Mouse (Mus musculus): ENCODE measurements around the gene Wdr62. TPM values are rescaled to one million over a fixed set of nuclear protein-coding genes. Genes with fewer than 3 reads are reported as not detected.
A peak's percentile ranks its signal among the peaks of the same experiment; 100 is the strongest.
"Not testable (repeated sequence)": the region's sequence is repeated elsewhere in the genome, so short reads cannot be mapped to it uniquely, and the experiment has no call there.

Wdr62 gene
- polyA plus RNA-seq, 1 experiment from 2014 or later: 3.1 TPM

GRCm38 (mm10) chr7:30215875-30216274 is 64.3 kb downstream of the Wdr62 start:
- H3K9ac ChIP-seq: no peak overlapping the region
- no peak overlapping the region for H3K4me3 ChIP-seq
- peaks cover 13% of the 10 kb centered on the region for H3K4me1 ChIP-seq (replicated peaks)
- no peak overlapping the region for H3K4me2 ChIP-seq
- 60% methylated on average over 3 of the region's 3 CpGs for WGBS
- H3K36me3 ChIP-seq: no peaks in the 10 kb centered on the region
- H3K27me3 ChIP-seq: no peaks in the 10 kb centered on the region
- H3K9me3 ChIP-seq: no peaks in the 10 kb centered on the region
- H3K27ac ChIP-seq: no peak overlapping the region
- no peak for ATAC-seq (ENCODE audit: low FRiP score)

DNA sequence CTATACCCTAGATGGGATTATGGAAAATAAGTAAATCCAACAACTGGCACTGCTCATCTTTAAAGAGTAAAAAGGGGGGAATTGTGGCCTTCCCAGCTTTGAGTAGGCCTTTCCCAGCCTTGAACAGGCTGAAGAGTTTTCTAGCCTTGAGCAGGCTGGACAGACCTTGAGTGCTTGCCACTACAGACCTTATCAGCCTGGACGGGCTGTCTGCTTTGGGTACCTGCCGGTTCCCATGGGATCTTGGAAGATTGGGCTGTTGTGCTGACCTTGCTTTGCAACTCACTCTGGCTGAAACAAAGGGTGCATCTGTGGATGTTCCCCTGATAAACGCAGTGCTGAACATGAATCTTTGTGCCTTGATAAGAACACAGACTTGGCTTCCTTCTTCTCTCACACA is 66.3 kb downstream of the Wdr62 start:
- 93% methylated on average over 3 of the region's 3 CpGs for WGBS
- Histone ChIP-seq H3K27me3 (no peaks in the 10 kb centered on the region), H3K9ac (no peak overlapping the region), H3K4me1 (replicated peaks) (peaks cover 1% of the 10 kb centered on the region; the same call in 1 of the 2 replicates), H3K9me3 (no peaks in the 10 kb centered on the region), H3K36me3 (no peaks in the 10 kb centered on the region), H3K4me3 (no peak overlapping the region), H3K4me2 (no peak overlapping the region), H3K27ac (no peak overlapping the region)
- no peak for ATAC-seq (ENCODE audit: low FRiP score)

DNA sequence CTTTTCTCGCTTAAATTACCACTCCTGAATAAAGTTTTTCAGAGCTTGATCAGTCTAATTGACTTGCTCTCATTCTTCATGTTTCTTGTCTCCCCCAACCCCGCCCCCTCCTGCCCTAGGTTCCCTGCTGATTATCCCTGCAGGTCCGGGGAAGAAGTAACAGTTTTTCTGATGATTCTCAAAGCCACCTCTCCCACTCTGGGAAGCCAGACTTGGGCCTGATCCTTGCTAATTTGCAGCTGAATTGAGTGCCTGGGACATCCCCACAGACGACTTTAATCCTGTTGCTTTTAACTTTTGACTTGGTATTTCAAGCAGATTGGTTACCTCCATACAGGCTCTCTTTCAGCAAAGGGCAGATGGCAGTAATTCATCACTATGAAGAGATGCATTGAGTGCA is 69.2 kb downstream of the Wdr62 start:
- no peak for ATAC-seq (ENCODE audit: low FRiP score)
- 19% methylated on average over 4 of the region's 4 CpGs for WGBS
- H3K4me2 ChIP-seq: no peak overlapping the region
- no peak overlapping the region for H3K9ac ChIP-seq
- no peaks in the 10 kb centered on the region for H3K9me3 ChIP-seq
- H3K27ac ChIP-seq: no peak overlapping the region
- H3K27me3 ChIP-seq: 0 out of 2 replicates have a peak, but pooled peaks cover 2% of the 10 kb centered on the region
- H3K36me3 ChIP-seq: no peaks in the 10 kb centered on the region
- no peak overlapping the region for H3K4me3 ChIP-seq
- no peaks in the 10 kb centered on the region for H3K4me1 ChIP-seq (replicated peaks)

GRCm38 (mm10) chr7:30206364-30206763 is 73.9 kb downstream of the Wdr62 start:
- WGBS: 52% methylated on average over 5 of the region's 5 CpGs
- not testable (repeated sequence) for H3K9me3 ChIP-seq; H3K27ac ChIP-seq; H3K27me3 ChIP-seq; H3K4me1 ChIP-seq (replicated peaks); H3K4me3 ChIP-seq; H3K36me3 ChIP-seq; H3K9ac ChIP-seq; H3K4me2 ChIP-seq; ATAC-seq (ENCODE audit: low FRiP score)

DNA sequence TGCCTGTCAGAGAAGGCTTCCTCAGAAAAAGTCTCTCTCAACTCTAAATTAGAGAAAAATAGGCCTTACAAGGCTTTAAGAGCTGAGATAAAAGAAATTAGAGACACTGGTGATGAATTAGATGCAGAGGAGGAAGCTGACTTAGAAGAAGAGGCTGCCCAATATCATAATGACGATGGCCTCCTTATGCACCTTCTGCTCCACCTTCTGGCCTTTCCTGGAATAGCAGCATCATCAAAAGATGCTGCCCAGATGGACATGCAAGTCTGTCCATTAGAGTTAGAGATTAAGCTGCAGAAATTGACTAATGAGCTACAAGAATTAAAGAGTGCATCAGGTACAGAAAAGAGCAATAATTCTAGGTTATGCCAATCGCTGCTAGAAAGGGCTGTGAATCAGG is 74.8 kb downstream of the Wdr62 start:
- Histone ChIP-seq H3K9ac (no peak overlapping the region), H3K9me3 (no peaks in the 10 kb centered on the region), H3K27me3 (0 out of 2 replicates have a peak, but pooled peaks cover 2% of the 10 kb centered on the region), H3K27ac (no peak overlapping the region), H3K36me3 (no peaks in the 10 kb centered on the region), H3K4me3 (no peak overlapping the region), H3K4me1 (replicated peaks) (peaks cover 6% of the 10 kb centered on the region), H3K4me2 (no peak overlapping the region)
- 3% methylated on average over 2 of the region's 2 CpGs for WGBS
- no peak for ATAC-seq (ENCODE audit: low FRiP score)

- Histone ChIP-seq H3K27ac (no peak overlapping the region), H3K27me3 (0 out of 2 replicates have a peak, but pooled peaks cover 2% of the 10 kb centered on the region), H3K9me3 (no peaks in the 10 kb centered on the region), H3K4me3 (no peak overlapping the region), H3K4me1 (replicated peaks) (peaks cover 6% of the 10 kb centered on the region), H3K9ac (no peak overlapping the region), H3K36me3 (no peaks in the 10 kb centered on the region), H3K4me2 (0 out of 2 replicates have a peak overlapping the region, but pooled peaks have one; percentile 18)
- WGBS: 21% methylated on average over 8 of the region's 8 CpGs
- no peak for ATAC-seq (ENCODE audit: low FRiP score)
Observed at GRCm38 (mm10) chr7:30204380-30204779, 75.8 kb downstream of the Wdr62 start.

GRCm38 (mm10) chr7:30202895-30203690 is 77.1 kb downstream of the Wdr62 start:
- no peaks in the 10 kb centered on the region for H3K36me3 ChIP-seq
- WGBS: 84% methylated on average over 11 of the region's 11 CpGs

DNA sequence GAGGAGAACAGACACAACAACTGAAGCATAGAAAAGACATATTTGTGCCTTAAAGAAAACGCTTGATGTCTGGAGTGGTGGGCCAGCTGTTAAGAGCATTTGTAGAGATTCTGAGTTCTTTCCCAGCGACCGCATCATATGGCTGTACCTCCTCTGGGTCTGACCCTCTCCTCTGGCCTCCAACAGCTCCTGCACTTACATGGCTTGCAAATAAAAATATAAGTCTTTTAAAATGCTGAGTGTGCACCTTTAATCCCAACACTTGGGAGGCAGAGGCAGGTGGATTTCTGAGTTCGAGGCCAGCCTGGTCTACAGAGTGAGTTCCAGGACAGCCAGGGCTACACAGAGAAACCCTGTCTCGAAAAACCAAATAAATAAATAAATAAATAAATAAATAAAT is 79.6 kb downstream of the Wdr62 start:
- H3K9ac ChIP-seq; H3K27ac ChIP-seq; H3K9me3 ChIP-seq; ATAC-seq (ENCODE audit: low FRiP score); H3K4me2 ChIP-seq; H3K27me3 ChIP-seq; H3K4me3 ChIP-seq; H3K36me3 ChIP-seq: not testable (repeated sequence)
- H3K4me1 ChIP-seq (replicated peaks): peaks cover 11% of the 10 kb centered on the region
- 96% methylated on average over 5 of the region's 5 CpGs for WGBS

More at GRCm38 (mm10) chr7:30202895-30203690, 77.1 kb downstream of the Wdr62 start:
- H3K4me1 ChIP-seq (replicated peaks): peaks cover 11% of the 10 kb centered on the region
- no peak overlapping the region for H3K9ac ChIP-seq
- no peak overlapping the region for H3K4me2 ChIP-seq
- 0 out of 2 replicates have a peak, but pooled peaks cover 2% of the 10 kb centered on the region for H3K27me3 ChIP-seq
- ATAC-seq (ENCODE audit: low FRiP score): no peak
- H3K9me3 ChIP-seq: no peaks in the 10 kb centered on the region
- no peak overlapping the region for H3K4me3 ChIP-seq
- no peak overlapping the region for H3K27ac ChIP-seq

DNA sequence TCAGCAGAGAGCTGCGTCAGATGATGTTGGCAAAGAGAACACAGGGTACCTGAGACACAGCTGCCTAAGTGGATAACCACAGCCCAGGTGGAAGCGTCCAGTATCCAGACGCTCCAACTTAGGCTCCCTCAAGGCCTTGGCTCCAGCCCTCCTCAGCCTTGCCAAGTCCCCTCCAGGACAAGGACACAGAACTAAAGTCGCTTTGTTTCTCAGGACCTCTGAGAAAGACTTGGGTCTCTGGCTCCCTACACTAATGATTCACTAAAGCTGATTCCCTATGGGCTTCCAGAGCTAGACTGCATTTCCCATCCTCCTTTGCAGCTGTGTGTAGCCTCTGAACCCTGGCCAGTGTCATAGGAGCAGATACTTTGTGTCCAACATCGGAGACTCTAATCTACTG is 80.0 kb downstream of the Wdr62 start:
- Histone ChIP-seq H3K9me3 (no peaks in the 10 kb centered on the region), H3K4me3 (no peak overlapping the region), H3K9ac (no peak overlapping the region), H3K4me2 (no peak overlapping the region), H3K27ac (no peak overlapping the region), H3K36me3 (no peaks in the 10 kb centered on the region), H3K4me1 (replicated peaks) (peaks cover 15% of the 10 kb centered on the region), H3K27me3 (no peaks in the 10 kb centered on the region)
- ATAC-seq (ENCODE audit: low FRiP score): no peak
- 89% methylated on average over 5 of the region's 5 CpGs for WGBS

DNA sequence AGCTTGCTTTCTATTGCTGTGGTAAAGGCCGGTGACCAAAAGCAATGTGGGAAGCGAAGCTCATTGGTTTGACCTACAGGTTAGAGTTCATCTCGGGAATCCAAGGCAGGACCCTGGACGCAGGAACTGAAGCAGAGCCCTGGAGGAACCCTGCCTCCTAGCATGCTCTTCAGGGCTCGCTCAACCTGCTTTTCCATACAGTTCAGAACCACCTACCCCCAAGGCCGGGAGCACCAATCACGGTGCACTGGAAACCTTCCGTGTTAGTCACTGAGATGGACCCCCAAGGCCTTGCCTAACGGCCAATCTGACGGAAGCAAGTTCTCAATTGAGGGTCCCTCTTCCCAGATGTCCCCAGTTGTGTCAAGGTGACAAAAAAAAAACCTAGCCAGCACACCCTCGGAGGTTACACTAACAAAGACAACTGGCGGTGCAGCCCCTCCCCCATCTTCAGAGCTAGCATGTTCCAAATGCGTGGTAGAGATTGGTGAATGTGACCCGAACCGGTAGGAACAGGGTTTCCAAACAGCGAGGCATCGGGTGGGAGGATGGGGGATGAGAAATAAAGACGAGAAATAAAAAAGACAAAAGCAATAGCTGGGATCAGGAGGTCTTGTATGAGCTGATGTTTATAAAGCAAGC is 80.6 kb downstream of the Wdr62 start:
- no peak for ATAC-seq (ENCODE audit: low FRiP score)
- no peak overlapping the region for H3K4me3 ChIP-seq
- H3K27me3 ChIP-seq: no peaks in the 10 kb centered on the region
- H3K4me1 ChIP-seq (replicated peaks): peaks cover 16% of the 10 kb centered on the region
- H3K4me2 ChIP-seq: no peak overlapping the region
- no peak overlapping the region for H3K27ac ChIP-seq
- H3K36me3 ChIP-seq: no peaks in the 10 kb centered on the region
- 79% methylated on average over 18 of the region's 18 CpGs for WGBS
- H3K9ac ChIP-seq: no peak overlapping the region
- H3K9me3 ChIP-seq: no peaks in the 10 kb centered on the region

DNA sequence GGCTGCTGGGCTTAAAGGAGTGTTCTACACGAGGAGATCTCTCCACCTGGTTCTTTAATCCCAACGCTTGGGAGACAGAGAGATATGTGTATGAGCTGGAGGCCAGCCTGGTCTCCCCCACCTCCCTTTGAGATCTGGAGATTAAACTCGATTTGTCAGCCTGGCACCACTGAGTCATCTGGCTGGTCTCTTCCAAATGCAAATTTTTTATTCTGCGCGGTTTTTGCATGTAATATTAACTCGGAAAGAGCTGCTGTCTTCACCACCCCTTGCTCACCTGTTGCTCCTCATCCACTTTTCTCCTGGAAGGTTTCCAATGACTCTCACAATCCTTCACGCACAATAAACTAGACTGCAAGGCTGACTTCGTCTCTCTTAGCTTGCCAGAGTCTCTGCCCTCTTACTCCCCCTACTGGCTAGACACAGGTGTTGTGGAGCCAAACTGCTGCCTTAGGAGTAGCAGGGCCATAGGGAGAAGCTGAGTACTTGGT is 81.7 kb downstream of the Wdr62 start, which contains the start of gene Capns1:
Capns1 (minus strand) TSS at position 331 of the 491 bp plus-strand sequence.
- Histone ChIP-seq H3K27me3 (no peaks in the 10 kb centered on the region), H3K9me3 (no peaks in the 10 kb centered on the region), H3K4me2 (peak within 1 kb of the TSS; percentile 27; the same call in 1 of the 2 replicates), H3K36me3 (no peaks in the 10 kb centered on the region), H3K9ac (peak within 1 kb of the TSS; percentile 24), H3K27ac (no peak within 1 kb of the TSS), H3K4me3 (peak within 1 kb of the TSS; percentile 12; the same call in 1 of the 2 replicates), H3K4me1 (replicated peaks) (peaks cover 17% of the 10 kb centered on the region)
- no peak for ATAC-seq (ENCODE audit: low FRiP score)
- 8% methylated on average over 8 of the region's 8 CpGs for WGBS

- WGBS: 77% methylated on average over 5 of the region's 5 CpGs
- ATAC-seq (ENCODE audit: low FRiP score): no peak
- no peak overlapping the region for H3K4me2 ChIP-seq
Observed at GRCm38 (mm10) chr7:30197592-30198129, 82.6 kb downstream of the Wdr62 start.

More at GRCm38 (mm10) chr7:30197592-30198129, 82.6 kb downstream of the Wdr62 start:
- no peak overlapping the region for H3K4me3 ChIP-seq
- H3K4me1 ChIP-seq (replicated peaks): peaks cover 26% of the 10 kb centered on the region
- H3K27ac ChIP-seq: no peak overlapping the region
- H3K27me3 ChIP-seq: no peaks in the 10 kb centered on the region
- H3K9me3 ChIP-seq: no peaks in the 10 kb centered on the region
- no peaks in the 10 kb centered on the region for H3K36me3 ChIP-seq
- no peak overlapping the region for H3K9ac ChIP-seq
